Mouse (Mus musculus): ENCODE data around the gene Zar1l. TPM values are rescaled to one million over a fixed set of nuclear protein-coding genes. Genes with fewer than 3 reads are reported as not detected.

Zar1l gene
- polyA plus RNA-seq (2012; rRNA removed), result not detected in 2 replicates

- no peak for DNase-seq (ENCODE audit: low read depth)
- TF ChIP-seq POLR2A (IDR thresholded peaks at IDR 0.05; ENCODE audit: borderline replicate concordance, extremely low read depth, insufficient read depth, insufficient read length, poor library complexity, severe bottlenecking) (no peak), CTCF (IDR thresholded peaks at IDR 0.05; ENCODE audit: borderline replicate concordance, extremely low read depth, insufficient read depth, insufficient read length) (no peak)
Observed at GRCm38 (mm10) chr5:150518064-150518463, at the start of gene Zar1l. Gene Zar1l (minus strand): TSS chr5:150518164.

GRCm38 (mm10) chr5:150566971-150567370 is 49.0 kb upstream of the Zar1l start:
- TF ChIP-seq POLR2A (IDR thresholded peaks at IDR 0.05; ENCODE audit: borderline replicate concordance, extremely low read depth, insufficient read depth, insufficient read length, poor library complexity, severe bottlenecking) (no peak), CTCF (IDR thresholded peaks at IDR 0.05; ENCODE audit: borderline replicate concordance, extremely low read depth, insufficient read depth, insufficient read length) (no peak)
- DNase-seq (ENCODE audit: low read depth), result no peak

- no peak for TF ChIP-seq POLR2A (IDR thresholded peaks at IDR 0.05; ENCODE audit: borderline replicate concordance, extremely low read depth, insufficient read depth, insufficient read length, poor library complexity, severe bottlenecking)
- no peak for TF ChIP-seq CTCF (IDR thresholded peaks at IDR 0.05; ENCODE audit: borderline replicate concordance, extremely low read depth, insufficient read depth, insufficient read length)
- DNase-seq (ENCODE audit: low read depth), result peak; percentile 1
Observed at GRCm38 (mm10) chr5:150566226-150566625, 48.3 kb upstream of the Zar1l start.

- TF ChIP-seq CTCF (IDR thresholded peaks at IDR 0.05; ENCODE audit: borderline replicate concordance, extremely low read depth, insufficient read depth, insufficient read length) (no peak), POLR2A (IDR thresholded peaks at IDR 0.05; ENCODE audit: borderline replicate concordance, extremely low read depth, insufficient read depth, insufficient read length, poor library complexity, severe bottlenecking) (no peak)
- DNase-seq (ENCODE audit: low read depth), result no peak
Observed at GRCm38 (mm10) chr5:150564426-150564825, 46.5 kb upstream of the Zar1l start.

- TF ChIP-seq POLR2A (IDR thresholded peaks at IDR 0.05; ENCODE audit: borderline replicate concordance, extremely low read depth, insufficient read depth, insufficient read length, poor library complexity, severe bottlenecking) (no peak), CTCF (IDR thresholded peaks at IDR 0.05; ENCODE audit: borderline replicate concordance, extremely low read depth, insufficient read depth, insufficient read length) (no peak)
- no peak for DNase-seq (ENCODE audit: low read depth)
Observed at GRCm38 (mm10) chr5:150561783-150562182, 43.8 kb upstream of the Zar1l start.

- TF ChIP-seq CTCF (IDR thresholded peaks at IDR 0.05; ENCODE audit: borderline replicate concordance, extremely low read depth, insufficient read depth, insufficient read length) (no peak), POLR2A (IDR thresholded peaks at IDR 0.05; ENCODE audit: borderline replicate concordance, extremely low read depth, insufficient read depth, insufficient read length, poor library complexity, severe bottlenecking) (no peak)
- DNase-seq (ENCODE audit: low read depth), result no peak
Observed at GRCm38 (mm10) chr5:150561376-150561775, 43.4 kb upstream of the Zar1l start.

GRCm38 (mm10) chr5:150560851-150561250 is 42.9 kb upstream of the Zar1l start:
- DNase-seq (ENCODE audit: low read depth), result no peak
- TF ChIP-seq POLR2A (IDR thresholded peaks at IDR 0.05; ENCODE audit: borderline replicate concordance, extremely low read depth, insufficient read depth, insufficient read length, poor library complexity, severe bottlenecking) (no peak), CTCF (IDR thresholded peaks at IDR 0.05; ENCODE audit: borderline replicate concordance, extremely low read depth, insufficient read depth, insufficient read length) (no peak)

- TF ChIP-seq CTCF (IDR thresholded peaks at IDR 0.05; ENCODE audit: borderline replicate concordance, extremely low read depth, insufficient read depth, insufficient read length), result no peak
- no peak for TF ChIP-seq POLR2A (IDR thresholded peaks at IDR 0.05; ENCODE audit: borderline replicate concordance, extremely low read depth, insufficient read depth, insufficient read length, poor library complexity, severe bottlenecking)
- DNase-seq (ENCODE audit: low read depth), result no peak
Observed at GRCm38 (mm10) chr5:150559519-150560103, 41.6 kb upstream of the Zar1l start.

GRCm38 (mm10) chr5:150551637-150552036 is 33.7 kb upstream of the Zar1l start:
- TF ChIP-seq CTCF (IDR thresholded peaks at IDR 0.05; ENCODE audit: borderline replicate concordance, extremely low read depth, insufficient read depth, insufficient read length) (no peak), POLR2A (IDR thresholded peaks at IDR 0.05; ENCODE audit: borderline replicate concordance, extremely low read depth, insufficient read depth, insufficient read length, poor library complexity, severe bottlenecking) (no peak)
- DNase-seq (ENCODE audit: low read depth), result peak; percentile 32

GRCm38 (mm10) chr5:150543184-150543583 is 25.2 kb upstream of the Zar1l start:
- TF ChIP-seq POLR2A (IDR thresholded peaks at IDR 0.05; ENCODE audit: borderline replicate concordance, extremely low read depth, insufficient read depth, insufficient read length, poor library complexity, severe bottlenecking) (no peak), CTCF (IDR thresholded peaks at IDR 0.05; ENCODE audit: borderline replicate concordance, extremely low read depth, insufficient read depth, insufficient read length) (no peak)
- no peak for DNase-seq (ENCODE audit: low read depth)

- no peak for DNase-seq (ENCODE audit: low read depth)
- TF ChIP-seq CTCF (IDR thresholded peaks at IDR 0.05; ENCODE audit: borderline replicate concordance, extremely low read depth, insufficient read depth, insufficient read length) (no peak), POLR2A (IDR thresholded peaks at IDR 0.05; ENCODE audit: borderline replicate concordance, extremely low read depth, insufficient read depth, insufficient read length, poor library complexity, severe bottlenecking) (no peak)
Observed at GRCm38 (mm10) chr5:150541302-150541701, 23.3 kb upstream of the Zar1l start.

GRCm38 (mm10) chr5:150525239-150525638 is 7.3 kb upstream of the Zar1l start:
- TF ChIP-seq CTCF (IDR thresholded peaks at IDR 0.05; ENCODE audit: borderline replicate concordance, extremely low read depth, insufficient read depth, insufficient read length) (no peak), POLR2A (IDR thresholded peaks at IDR 0.05; ENCODE audit: borderline replicate concordance, extremely low read depth, insufficient read depth, insufficient read length, poor library complexity, severe bottlenecking) (no peak)
- DNase-seq (ENCODE audit: low read depth), result no peak

Measured in brain, embryonic 14.5 days (tissue).